Mouse (Mus musculus): ENCODE data around the gene Pcp2.
"Not testable (repeated sequence)": the region's sequence is repeated elsewhere in the genome, so short reads cannot be mapped to it uniquely, and the experiment has no call there.

Gene Pcp2

DNA sequence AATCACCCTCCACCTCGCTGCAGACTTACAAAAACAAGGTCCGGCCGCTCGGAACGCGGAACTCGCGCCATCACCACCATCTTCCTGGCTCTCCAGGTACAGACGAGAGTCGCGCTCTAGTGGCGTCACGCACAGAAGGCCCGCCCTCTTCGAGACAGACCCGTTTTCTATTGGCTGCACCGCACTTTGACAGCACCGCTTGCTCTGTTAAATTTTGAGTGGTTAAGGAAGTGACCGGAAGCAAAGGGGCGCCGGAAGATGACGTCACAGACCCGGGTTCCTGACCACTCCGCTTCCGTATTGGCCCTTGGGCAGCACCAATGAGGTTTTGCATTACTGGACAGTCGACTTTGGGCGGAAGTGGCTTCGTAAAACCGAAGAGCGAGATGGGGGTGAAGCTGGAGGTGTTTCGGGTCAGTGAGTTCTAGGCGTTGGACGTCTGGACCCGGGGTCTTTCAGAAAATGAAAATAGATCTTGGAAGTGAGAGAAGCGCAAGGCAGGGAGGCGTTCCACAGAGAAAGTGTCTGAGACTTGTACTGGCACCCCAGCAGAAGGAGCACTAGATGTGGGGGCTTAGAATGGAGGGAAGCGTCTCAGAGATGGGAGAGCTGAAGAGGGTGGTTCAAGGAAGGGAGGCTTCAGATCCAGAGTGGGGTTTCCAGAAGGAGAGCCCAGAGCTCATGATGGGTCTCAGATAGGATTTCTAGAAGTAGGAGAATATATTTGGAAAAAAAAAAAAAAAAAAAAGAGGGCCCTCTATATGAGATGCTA, 4.0 kb downstream of the Pcp2 start, which contains the start of the genes Xab2 and Pet100:
Xab2 (minus strand) TSS at position 118 of the 772 bp plus-strand sequence.
Pet100 (plus strand) TSS at position 350 of the 772 bp plus-strand sequence.
- DNase-seq (ENCODE audit: inconsistent ontology term), result peak; percentile 99

DNA sequence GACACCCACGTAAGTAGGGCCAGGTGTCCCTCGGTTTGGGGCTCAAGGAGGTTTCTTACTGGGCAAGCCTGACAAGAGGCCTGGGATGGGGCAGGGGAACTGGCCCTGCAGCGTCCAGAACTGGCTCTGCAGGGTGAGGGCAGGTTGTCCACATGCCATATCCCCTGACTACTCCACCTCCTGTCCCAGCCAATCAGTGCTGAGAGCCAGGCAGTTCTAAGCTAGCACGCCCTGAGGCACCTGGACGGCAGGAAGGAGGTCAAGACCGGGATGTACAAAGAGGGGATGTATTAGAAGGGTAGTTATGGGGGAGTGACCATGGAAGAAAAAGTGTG, 15.6 kb downstream of the Pcp2 start:
- no peak for DNase-seq (ENCODE audit: inconsistent ontology term)

DNA sequence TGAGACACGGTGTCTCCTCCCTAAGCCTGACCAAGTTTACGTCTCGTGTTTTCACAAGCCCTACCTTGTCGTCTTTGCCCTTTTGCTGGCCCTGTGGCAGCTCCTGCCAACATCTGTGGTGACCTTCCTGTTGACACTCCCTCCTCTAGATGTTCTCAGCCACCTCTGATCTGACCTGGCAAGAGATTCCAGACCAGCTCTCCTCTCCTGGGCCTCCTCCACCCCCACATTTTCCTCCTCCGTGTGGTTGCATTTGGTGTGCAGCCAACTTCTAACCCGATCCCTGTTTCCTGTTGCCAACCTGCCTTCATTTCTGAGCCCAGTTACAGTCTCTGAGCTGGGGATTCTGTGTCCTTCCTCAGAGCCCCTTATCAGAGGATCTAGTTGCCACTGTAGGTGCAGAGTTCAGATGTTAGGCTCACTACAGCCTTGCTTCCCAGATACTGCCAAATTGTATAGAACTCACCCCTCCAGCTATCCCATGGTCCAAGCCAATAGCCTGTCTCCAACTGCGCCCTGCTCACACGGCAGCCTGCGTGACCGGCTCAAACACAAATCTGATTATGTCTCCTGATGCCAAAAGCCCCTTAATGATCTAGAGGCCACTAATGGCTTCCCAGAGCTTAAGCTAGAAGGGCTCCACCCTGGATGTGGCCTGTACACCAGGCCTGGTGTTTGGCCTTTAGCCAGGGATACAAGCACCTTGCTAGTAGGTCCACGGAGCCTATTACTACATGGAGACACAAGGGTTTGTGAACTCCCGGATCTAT, 16.1 kb downstream of the Pcp2 start:
- no peak for DNase-seq (ENCODE audit: inconsistent ontology term)

DNA sequence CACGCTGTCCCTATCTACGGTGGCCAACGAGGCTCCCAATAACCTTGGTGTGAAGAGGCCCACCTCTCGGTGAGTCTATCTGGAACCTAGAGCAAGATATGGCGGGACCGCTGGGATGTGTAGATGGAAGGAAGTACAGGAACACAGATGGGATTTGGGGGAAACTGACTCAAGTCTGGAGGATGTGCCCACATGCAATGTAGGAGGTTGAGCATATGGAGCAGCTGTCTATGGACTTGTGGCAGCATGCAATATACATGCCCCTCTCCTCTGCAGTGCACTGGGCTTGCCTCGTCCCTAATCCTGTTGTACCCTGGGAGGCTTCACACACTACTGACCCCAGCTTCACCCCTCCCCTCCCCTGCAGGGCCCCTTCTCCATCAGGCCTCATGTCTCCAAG, 17.5 kb downstream of the Pcp2 start:
- no peak for DNase-seq (ENCODE audit: inconsistent ontology term)

DNA sequence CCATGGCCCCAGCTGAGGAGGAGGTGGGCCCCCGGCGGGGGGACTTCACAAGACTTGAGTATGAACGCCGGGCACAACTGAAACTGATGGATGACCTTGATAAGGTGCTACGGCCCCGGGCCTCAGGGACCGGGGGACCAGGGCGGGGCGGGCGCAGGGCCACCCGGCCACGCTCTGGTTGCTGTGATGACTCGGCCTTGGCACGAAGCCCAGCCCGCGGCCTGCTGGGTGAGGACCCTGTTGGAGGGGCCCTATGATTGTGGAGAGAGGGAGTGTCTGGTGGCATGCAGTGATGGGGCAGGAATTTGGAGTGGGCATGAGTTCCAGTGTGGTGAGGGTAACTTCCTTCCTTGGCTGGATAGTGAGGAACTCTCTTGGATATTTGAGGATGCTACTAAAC, 18.8 kb downstream of the Pcp2 start:
- peak; percentile 79 for DNase-seq (ENCODE audit: inconsistent ontology term)

DNA sequence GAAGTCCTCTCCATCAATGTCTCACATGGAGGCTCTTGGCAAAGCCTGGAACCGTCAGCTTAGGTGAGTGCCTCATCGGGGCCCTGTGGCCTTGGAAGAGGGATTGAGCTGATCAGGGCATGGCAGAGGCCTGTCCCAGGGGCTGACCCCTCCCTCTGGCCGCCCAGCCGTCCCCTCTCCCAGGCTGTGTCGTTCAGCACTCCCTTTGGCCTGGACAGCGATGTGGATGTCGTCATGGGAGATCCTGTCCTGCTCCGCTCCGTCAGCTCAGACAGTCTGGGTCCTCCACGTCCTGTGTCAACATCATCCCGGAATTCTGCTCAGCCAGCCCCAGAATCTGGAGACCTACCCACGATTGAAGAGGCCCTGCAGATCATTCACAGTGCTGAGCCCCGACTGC, 21.9 kb downstream of the Pcp2 start:
- no peak for DNase-seq (ENCODE audit: inconsistent ontology term)

DNA sequence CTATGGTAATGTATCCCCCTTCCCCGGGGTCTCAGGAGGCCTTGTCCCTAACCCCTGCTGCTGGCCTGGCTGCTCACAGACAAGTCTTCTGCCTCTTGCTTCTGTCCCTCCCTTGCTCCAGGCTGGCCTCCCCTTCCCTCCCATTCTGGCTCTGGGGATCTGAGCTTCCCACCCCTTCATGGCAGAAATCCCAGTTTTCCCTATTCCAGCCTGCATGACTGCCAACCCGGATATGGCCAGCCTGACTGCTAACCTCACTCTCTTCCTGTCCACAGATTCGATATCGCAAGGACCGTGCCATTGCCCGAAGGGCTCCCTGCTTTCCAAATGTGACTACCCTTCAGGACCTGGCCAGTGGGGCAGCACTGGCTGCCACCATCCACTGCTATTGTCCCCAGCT, 24.9 kb downstream of the Pcp2 start:
- no peak for DNase-seq (ENCODE audit: inconsistent ontology term)

DNA sequence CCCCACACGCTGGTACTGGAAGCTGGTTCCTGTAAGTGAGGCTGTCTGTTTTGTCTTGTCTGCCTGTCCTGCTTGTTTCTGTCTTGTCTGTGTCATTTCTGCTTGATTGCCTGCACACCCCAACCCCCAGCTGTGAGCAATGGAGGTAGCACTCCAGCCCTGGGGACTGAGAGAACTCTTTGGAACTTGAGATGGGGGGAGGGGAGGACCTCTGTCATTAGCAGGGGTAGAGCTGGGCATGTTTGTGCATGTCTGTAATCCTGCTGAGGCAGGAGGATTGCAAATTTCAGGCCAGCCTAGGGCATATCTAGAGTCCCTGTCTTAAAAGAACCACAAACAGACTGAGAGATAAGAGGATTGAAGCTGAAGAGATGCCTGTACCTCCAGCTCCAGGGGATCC, 26.1 kb downstream of the Pcp2 start:
- no peak for DNase-seq (ENCODE audit: inconsistent ontology term)

DNA sequence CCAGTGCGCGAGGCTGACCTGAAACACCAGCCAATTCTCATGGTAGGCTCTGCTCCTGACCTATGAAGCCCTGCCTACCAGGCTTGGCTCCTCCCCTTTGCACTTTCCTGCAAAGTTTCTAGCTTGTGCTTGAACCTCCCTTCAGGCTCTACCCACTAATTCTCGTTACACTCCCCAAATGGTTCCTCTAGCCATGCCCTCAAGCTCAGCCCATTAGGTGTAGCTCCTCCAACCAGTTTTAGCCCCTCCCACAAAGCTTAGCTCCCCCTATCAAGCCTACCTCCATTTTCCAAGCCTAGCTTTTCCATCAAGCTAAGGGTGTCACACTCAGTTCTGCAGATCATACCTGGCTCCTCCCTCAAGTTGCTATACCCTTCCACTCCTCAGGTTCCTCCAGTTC, 27.3 kb downstream of the Pcp2 start:
- DNase-seq (ENCODE audit: inconsistent ontology term), result no peak

DNA sequence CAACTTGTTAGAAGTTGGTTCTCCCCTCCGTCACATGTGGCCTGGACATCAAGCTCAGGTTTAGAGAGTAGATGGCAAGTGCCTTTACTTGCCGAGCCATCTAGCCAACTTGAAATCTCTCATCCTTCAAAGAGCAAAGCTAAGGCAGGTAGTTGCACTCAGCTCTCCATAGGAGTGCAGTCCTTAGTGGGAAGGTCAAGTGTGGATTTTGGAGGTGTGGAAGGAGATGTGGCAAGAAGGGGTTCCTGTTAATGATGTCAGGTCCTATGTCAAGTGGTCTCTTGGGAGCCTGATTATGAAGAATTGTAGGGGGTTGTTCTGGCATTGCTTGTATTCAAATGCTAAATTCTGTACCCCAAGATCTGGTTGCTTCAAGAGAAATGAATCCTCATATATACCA, 30.9 kb downstream of the Pcp2 start:
- DNase-seq (ENCODE audit: inconsistent ontology term), result no peak

DNA sequence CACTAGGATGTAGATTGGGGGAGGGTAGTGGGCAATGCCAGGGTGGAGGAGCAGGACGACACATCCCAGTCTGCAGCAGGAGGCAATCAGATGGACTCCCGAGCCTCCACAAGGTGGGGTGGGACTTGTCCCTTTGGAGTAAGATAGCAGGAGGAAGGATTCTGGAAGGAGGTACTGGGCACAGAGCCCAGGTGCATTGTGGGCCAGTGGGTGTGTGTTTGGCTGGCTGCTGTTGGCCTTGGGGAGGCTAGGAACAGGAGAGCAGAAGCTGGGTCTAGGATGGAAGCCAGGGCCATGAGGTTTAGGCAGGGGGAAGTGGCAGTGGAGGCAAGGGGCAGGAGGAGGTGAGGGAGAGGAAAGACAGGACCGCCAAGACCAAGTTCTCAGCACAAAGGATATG, 31.9 kb downstream of the Pcp2 start:
- no peak for DNase-seq (ENCODE audit: inconsistent ontology term)

DNA sequence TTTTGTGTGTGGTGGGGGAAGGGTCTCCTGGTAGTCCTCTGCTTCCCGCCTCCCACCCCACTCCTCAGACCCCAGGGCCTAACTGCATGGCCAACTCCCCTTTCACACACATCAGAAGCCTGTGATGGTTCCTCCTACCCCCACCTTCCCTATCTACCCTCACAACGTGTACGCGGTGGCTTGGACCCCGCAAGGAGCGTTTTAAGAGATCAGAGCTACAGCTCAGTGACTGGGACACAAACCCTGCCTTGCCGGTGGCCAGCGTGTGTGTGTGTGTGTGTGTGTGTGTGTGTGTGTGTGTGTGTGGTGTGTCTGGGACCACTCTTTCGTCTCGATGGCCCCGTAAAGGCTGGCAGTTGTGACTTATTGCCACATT, 37.1 kb downstream of the Pcp2 start:
- peak; percentile 39 for DNase-seq (ENCODE audit: inconsistent ontology term)

DNA sequence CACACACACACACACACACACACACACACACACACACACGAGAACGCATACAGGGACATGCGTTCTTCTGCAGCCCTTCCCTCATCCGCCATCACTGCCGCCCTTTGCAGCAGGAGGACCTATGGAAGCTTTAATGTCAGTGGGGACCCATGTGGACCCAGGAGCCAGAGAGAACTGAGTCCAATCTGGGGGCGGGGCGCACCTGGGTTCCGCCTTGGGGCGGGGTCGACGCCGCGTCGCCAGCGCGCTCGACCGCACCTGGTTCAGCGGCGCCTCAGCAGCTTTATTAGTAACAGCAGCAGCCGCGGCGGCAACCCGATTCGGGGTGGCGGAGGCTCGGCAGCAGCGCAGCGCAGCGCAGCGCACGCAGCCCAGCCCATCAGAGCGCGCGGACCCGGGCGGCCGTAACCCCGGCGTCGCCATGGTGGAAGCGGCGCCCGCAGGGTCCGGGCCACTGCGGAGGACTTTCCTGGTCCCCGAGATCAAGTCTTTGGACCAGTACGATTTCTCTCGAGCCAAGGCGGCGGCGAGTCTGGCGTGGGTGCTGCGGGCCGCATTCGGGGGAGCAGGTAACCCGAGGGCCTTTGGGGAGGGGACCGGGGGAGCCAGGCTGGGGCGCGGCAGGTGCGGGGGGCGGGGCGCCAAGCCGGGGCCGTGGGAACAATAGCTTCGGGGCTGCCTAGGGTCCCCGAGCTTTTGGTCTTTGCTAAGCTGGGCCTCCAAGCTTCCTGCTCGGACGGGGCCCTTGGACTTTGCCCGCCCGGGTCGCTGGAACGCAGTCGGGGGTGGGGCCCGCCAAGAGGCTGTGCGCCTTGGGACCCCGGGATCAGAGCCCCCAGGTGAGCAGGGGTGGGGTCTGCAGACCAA, 37.7 kb downstream of the Pcp2 start:
- DNase-seq (ENCODE audit: inconsistent ontology term), result peak; percentile 57

DNA sequence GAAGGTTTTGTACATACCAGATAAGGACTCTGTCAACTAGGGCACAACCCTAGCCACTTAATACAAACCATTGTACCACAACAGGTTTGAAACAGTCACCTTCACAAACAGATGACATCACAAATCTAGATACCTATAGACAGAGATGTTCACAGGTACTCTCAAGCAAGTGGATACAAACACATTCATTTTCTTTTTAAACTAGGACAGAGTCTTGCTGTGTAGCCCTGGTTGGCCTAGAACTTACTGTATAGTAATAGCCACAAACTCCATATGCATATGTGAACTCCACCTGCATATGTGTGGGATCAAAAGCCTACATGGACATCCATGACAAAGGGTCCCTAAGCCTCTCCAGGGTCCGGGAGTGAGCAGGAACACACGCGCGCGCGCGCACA, 38.4 kb downstream of the Pcp2 start, which contains the start of gene Camsap3:
Camsap3 (plus strand) TSS at position 301 of the 398 bp plus-strand sequence.
- DNase-seq (ENCODE audit: inconsistent ontology term), result no peak

DNA sequence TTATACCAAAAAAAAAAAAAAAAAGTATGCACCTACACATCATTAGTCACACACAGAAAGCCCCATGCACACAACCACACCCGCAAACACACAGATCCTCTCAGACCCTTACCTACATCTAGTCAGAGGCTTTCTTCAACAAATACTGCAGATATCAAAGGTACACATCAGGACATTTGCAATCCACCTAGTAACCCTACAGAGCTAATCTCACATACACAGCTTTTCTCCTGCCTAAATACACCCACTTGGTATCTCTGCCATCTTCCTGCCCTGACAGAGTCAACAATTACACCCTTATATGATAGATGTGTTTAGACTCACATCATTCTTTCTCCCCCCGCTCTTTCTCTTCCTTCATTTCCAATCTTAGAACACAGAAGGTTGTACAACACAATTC, 38.9 kb downstream of the Pcp2 start:
- DNase-seq (ENCODE audit: inconsistent ontology term), result no peak

DNA sequence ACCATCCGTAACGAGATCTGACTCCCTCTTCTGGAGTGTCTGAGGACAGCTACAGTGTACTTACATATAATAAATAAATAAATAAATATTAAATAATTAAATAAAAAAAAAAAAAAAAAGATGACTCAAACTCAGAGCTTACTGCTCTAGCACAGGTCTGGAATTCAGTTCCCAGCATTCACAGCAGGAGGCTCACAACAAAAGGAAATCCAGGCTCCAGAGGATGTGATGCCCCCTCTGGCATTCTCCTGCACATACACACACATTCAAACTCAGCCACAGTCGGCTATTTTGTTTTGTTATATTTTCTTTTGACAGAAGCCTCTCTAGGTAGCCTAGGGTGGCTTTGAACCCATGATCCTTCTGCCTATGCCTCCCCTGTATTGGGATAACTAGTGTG, 43.4 kb downstream of the Pcp2 start:
- not testable (repeated sequence) for DNase-seq (ENCODE audit: inconsistent ontology term)

DNA sequence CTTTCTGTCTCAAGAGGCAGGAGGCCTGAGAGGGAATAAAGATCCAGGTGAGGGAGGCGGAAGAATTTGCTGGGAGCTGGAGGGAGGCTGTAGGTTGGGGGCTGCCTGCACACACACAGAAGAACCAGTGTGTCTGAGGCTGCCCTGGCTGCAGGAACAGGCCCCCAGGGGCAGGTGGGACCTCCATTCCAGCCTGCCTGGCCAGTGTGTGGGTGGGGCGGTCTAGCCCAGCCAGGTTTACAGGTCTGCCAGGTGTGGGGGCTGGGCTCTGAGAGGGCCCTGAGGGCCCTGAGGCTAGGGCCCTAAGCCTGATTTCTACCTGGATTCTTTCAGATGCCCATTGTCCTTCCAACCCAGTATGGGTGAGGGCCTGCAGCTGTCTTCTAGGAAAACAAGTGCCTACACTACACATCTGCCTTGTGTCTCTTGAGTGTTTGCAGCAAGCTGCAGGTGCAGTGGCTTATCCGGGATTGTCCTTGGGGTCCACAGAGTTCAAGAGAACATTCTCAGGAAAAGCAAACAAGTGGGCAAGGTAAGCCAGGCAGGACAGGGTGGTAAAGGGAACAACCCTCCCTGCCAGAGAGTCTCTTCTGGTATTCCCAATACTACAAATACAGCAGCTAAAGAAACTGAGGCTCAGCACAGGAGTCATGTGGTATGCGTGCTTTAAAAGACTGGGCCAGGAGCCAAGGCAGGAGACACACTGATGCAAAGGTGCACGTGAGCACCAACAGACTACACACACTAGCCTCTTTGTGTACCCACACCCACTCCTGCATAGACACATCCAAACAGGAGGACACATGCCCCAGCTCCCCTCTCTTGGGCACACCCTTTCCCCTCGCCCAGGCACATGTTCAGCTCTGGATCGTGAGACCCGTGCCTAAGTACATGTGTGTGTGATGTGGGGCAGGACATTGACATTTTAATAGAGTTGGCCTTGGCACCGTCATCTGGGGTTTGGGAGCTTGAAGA, 45.7 kb downstream of the Pcp2 start:
- no peak for DNase-seq (ENCODE audit: inconsistent ontology term)

DNA sequence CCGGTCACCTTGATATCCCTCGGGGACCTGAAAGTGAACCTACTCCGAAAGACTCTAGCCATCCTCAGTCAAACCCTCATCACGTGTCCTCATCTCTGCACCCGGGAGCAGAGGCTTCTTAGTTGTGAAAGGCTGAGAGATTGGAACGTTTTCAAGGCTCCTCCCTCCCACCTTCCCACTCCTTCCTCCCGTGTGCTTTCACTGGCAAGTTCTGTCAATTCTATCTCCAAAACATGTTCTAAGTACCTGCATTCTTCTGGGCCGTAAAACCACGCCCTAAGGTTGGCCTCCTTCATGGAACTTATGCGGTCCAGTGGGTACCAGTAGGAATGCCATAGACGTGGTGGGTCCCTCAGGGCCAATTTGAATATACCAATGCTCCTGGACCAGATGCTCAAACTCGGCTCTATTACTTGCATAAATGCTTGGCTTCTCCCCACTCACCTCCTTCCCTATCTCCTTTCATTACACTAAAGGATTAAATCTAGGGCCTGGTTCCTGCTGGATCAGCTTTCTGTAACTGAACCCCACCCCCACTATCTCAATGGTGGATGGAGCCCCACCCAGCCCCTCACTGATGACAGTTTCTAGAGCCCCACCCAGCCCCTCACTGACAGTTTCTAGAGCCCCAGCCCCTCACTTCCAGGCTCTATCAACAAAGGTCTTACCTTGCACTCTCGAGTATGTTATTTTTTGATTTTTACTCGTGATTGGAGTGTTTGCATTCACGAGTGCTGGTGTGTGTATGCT, 49.0 kb downstream of the Pcp2 start:
- no peak for DNase-seq (ENCODE audit: inconsistent ontology term)

DNA sequence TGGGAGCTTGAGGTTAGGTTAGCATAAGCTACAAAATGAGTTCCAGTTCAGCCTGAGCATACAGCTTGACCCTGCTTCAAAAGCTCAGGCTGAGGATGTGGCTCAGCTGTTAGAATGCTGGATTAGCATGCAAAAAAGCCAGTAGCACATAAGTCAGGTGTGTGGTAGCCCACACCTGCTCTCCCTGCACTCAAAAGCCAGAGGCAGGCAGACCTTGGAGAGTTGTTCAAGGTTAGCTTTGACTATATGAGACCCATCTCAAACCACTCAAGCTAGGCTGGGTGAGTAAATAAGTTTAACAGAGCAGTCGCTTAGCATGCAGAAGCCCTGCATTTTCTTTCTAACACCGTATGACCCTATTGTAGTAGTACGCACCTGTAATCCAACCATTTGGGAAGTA, 50.8 kb downstream of the Pcp2 start:
- no peak for DNase-seq (ENCODE audit: inconsistent ontology term)
